Mouse (Mus musculus): ENCODE data around the gene Uhrf1bp1. TPM values are rescaled to one million over a fixed set of nuclear protein-coding genes. Genes with fewer than 3 reads are reported as not detected.

Uhrf1bp1 gene
- total RNA-seq, 2 experiments from 2014 or later = 19.5 to 22.7 TPM

DNA sequence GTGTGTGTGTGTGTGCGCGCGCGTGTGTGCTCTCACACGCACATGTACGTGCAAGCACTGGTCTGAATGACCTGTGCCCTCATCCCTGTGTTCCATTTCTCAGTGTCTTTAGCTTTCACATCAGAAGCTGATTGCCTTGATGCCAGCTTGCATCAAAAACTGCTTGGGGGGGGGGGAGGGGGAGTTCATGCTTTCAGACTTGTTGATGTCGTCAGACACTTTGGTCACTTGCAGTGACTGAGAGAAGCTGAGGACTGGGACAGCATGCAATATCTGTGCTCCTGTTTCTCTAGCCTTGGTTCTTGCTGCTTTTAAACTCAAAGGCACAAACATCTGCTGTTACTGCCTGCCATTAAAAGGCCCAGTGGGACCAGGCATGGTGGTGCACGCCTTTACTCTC lies 90.1 kb downstream of the Uhrf1bp1 start:
- DNase-seq (ENCODE audit: low spot score in 2 of 2) = no peak

- DNase-seq (ENCODE audit: low spot score in 2 of 2) = no peak
Measured at GRCm38 (mm10) chr17:27947155-27947554, 90.9 kb downstream of the Uhrf1bp1 start.

Other genes starting within 250 kb of the Uhrf1bp1 start
- gene Nudt3, start 232.9 kb upstream of the Uhrf1bp1 start, total RNA-seq (2021) = 100 to 1,000 TPM; 473 to 520 TPM
- 1 to 10 TPM in 1 of 2 experiments, not detected in 1; 2.1 TPM for gene RPS10-NUDT3, start 221.2 kb upstream of the Uhrf1bp1 start, total RNA-seq (2021)
- 100 to 1,000 TPM; 516 to 558 TPM for gene Rps10, start 219.8 kb upstream of the Uhrf1bp1 start, total RNA-seq (2021)
- 100 to 1,000 TPM; 180 to 190 TPM for gene Pacsin1, start 200.9 kb upstream of the Uhrf1bp1 start, total RNA-seq (2021)
- 1 to 10 TPM; 1.1 to 1.3 TPM for gene Spdef, start 127.5 kb upstream of the Uhrf1bp1 start, total RNA-seq (2021)
- 100 to 1,000 TPM in 1 of 2 experiments, 10 to 100 TPM in 1; 99.8 to 105 TPM for gene D17Wsu92e, start 35.8 kb upstream of the Uhrf1bp1 start, total RNA-seq (2021)
- gene Snrpc, start 18.3 kb upstream of the Uhrf1bp1 start, total RNA-seq (2021) = 10 to 100 TPM; 77.2 to 83.4 TPM
- gene Anks1, start 52.9 kb downstream of the Uhrf1bp1 start, total RNA-seq (2021) = 10 to 100 TPM; 40.2 to 46.0 TPM
- 10 to 100 TPM; 31.0 to 31.1 TPM for gene Taf11, start 53.4 kb downstream of the Uhrf1bp1 start, total RNA-seq (2021)
- 1 to 10 TPM in 1 of 2 experiments, under 1 TPM in 1; 0.76 to 1.7 TPM for gene Tcp11, start 224.2 kb downstream of the Uhrf1bp1 start, total RNA-seq (2021)

Measured in layer of hippocampus, postnatal 10 days (tissue).